In the genomic region with DNA sequence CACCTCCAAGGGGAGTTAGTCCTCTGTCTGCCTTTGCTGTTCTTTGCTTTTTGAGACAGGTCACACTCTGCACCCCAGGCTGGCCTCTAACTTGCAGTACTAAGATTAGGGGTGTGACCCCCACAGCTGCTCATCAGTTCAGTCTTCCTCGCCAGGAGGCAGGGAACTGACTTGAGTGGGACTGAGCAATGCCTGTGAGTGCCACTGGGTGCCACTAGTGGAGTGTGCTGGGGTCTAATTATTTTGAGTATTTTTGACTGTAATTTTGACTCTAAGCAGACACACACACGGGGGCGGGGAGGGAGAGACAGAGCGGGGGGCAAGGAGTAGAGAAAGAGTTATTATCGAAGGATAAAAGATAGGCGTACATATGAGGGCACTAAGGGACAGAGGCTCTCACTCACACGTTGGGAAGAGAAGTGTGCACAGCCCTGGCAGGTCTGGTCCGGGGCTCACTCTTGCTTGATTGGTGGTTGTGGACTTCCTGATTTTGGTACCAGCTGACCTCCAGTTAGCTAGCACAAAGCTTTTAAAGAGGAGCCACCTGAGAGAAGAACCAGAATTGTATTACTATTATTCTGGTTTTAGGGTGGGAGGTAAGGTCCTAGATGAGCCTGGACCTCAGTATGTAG, we compare ENCODE assay signal across 10 mouse cellular contexts. TPM values are rescaled to one million over a fixed set of nuclear protein-coding genes. Genes with fewer than 3 reads are reported as not detected.
DNase-seq lines count a peak whose midpoint lies in the region; ATAC-seq and TF ChIP-seq lines count a peak whose summit lies in the region.
"Had no signal": no experiment of that assay in that cellular context is flagged by ENCODE, and none has a peak within 500 bp of the region (broad histone marks: within the 10 kb centered on the region; RNA-seq: fewer than 3 reads in every experiment).

No protein-coding gene starts in this region.

- H3K4me3 ChIP-seq in heart, postnatal 0 days (ENCODE audit: low read depth, low read length), result no peak overlapping the region
- no peak overlapping the region for H3K4me3 ChIP-seq in heart, embryonic 10.5 days
- H3K4me3 ChIP-seq in ES-Bruce4 (ENCODE audit: low read depth, low read length), result no peak overlapping the region
- H3K4me3 ChIP-seq in forebrain, postnatal 0 days (ENCODE audit: low read depth, low read length), result no peak overlapping the region
- H3K4me3 ChIP-seq: liver, embryonic 15.5 days had no signal

- DNase-seq in heart, postnatal 0 days (ENCODE audit: low spot score), result no peak
- no peak for DNase-seq in heart, embryonic 10.5 days (ENCODE audit: low spot score)
- peak; percentile 59 for DNase-seq in forebrain, postnatal 0 days
- peak; percentile 21 for DNase-seq in left cerebral cortex, postnatal 4 days
- peak; percentile 52 for DNase-seq in testis, postnatal 10 days (ENCODE audit: low spot score)
- DNase-seq in thymus, postnatal 36 days, result no peak
- no peak for DNase-seq in kidney, postnatal 36 days

- H3K9ac ChIP-seq in heart, postnatal 0 days (replicated peaks; ENCODE audit: low read depth, low read length), result no peak overlapping the region
- no peak overlapping the region for H3K9ac ChIP-seq in ES-Bruce4 (ENCODE audit: low read depth, poor library complexity, severe bottlenecking)
- H3K9ac ChIP-seq in forebrain, postnatal 0 days, result no peak overlapping the region
- H3K9ac ChIP-seq: liver, embryonic 15.5 days had no signal

- no peaks in the 10 kb centered on the region for H3K36me3 ChIP-seq in heart, postnatal 0 days (replicated peaks; ENCODE audit: control insufficient read depth, insufficient read depth, low read length)
- no peaks in the 10 kb centered on the region for H3K36me3 ChIP-seq in heart, embryonic 10.5 days
- H3K36me3 ChIP-seq in ES-Bruce4 (ENCODE audit: control insufficient read depth, insufficient read depth, low read length, poor library complexity, severe bottlenecking), result no peaks in the 10 kb centered on the region
- H3K36me3 ChIP-seq in forebrain, postnatal 0 days (ENCODE audit: insufficient read depth), result no peaks in the 10 kb centered on the region
- H3K36me3 ChIP-seq: G1E; liver, embryonic 15.5 days had no signal

- no peaks in the 10 kb centered on the region for H3K27me3 ChIP-seq in heart, postnatal 0 days (ENCODE audit: control insufficient read depth, insufficient read depth, low read length)
- H3K27me3 ChIP-seq in heart, embryonic 10.5 days (ENCODE audit: insufficient read depth, poor library complexity, severe bottlenecking), result no peaks in the 10 kb centered on the region
- H3K27me3 ChIP-seq in ES-Bruce4 (ENCODE audit: control insufficient read depth, insufficient read depth, low read length, poor library complexity, severe bottlenecking), result no peaks in the 10 kb centered on the region
- H3K27me3 ChIP-seq in forebrain, postnatal 0 days (ENCODE audit: insufficient read depth, low read length), result no peaks in the 10 kb centered on the region
- H3K27me3 ChIP-seq: liver, embryonic 15.5 days had no signal

- TF ChIP-seq CTCF in heart, postnatal 0 days (IDR thresholded peaks at IDR 0.05; ENCODE audit: low read depth), result peak; percentile 46
- peak; percentile 39 for TF ChIP-seq CTCF in ES-Bruce4 (IDR thresholded peaks at IDR 0.05; ENCODE audit: low read depth, low read length)
- TF ChIP-seq CTCF in forebrain, postnatal 0 days (IDR thresholded peaks at IDR 0.05; ENCODE audit: low read depth), result peak; percentile 77

- 46% methylated on average over 8 of the region's 8 CpGs for WGBS in heart, postnatal 0 days
- 57% methylated on average over 8 of the region's 8 CpGs for WGBS in heart, embryonic 10.5 days
- WGBS in forebrain, postnatal 0 days, result 52% methylated on average over 8 of the region's 8 CpGs

- no peak for TF ChIP-seq POLR2A in ES-Bruce4 (IDR thresholded peaks at IDR 0.05; ENCODE audit: insufficient read depth, low read length)

- H3K4me1 ChIP-seq in heart, postnatal 0 days (ENCODE audit: control insufficient read depth, insufficient read depth), result no peaks in the 10 kb centered on the region
- peaks cover 4% of the 10 kb centered on the region; the same call in 1 of the 2 replicates for H3K4me1 ChIP-seq in heart, embryonic 10.5 days
- no peaks in the 10 kb centered on the region for H3K4me1 ChIP-seq in ES-Bruce4 (ENCODE audit: control insufficient read depth, insufficient read depth, low read length)
- H3K4me1 ChIP-seq in forebrain, postnatal 0 days (ENCODE audit: insufficient read depth), result 0 out of 2 replicates have a peak, but pooled peaks cover 2% of the 10 kb centered on the region
- H3K4me1 ChIP-seq: liver, embryonic 15.5 days had no signal

- intact Hi-C loops in left cerebral cortex, postnatal 4 days (cut with DNase I), result loop anchor here (10.0 kb wide), 1 partner anchor 667 kb away; no protein-coding TSS in a partner anchor

- TF ChIP-seq EP300 in heart, postnatal 0 days (IDR thresholded peaks at IDR 0.05; ENCODE audit: low read depth), result no peak
- no peak for TF ChIP-seq EP300 in ES-Bruce4 (IDR thresholded peaks at IDR 0.05; ENCODE audit: insufficient read depth, low read depth, low read length)

- no peak overlapping the region for H3K4me2 ChIP-seq in heart, postnatal 0 days (ENCODE audit: low read depth, low read length)
- no peak overlapping the region for H3K4me2 ChIP-seq in forebrain, postnatal 0 days (ENCODE audit: low read depth)
- H3K4me2 ChIP-seq: liver, embryonic 15.5 days had no signal

- H3K27ac ChIP-seq in heart, postnatal 0 days (ENCODE audit: low read depth), result no peak overlapping the region
- H3K27ac ChIP-seq in heart, embryonic 10.5 days, result no peak overlapping the region
- no peak overlapping the region for H3K27ac ChIP-seq in ES-Bruce4 (ENCODE audit: insufficient read depth, low read length)
- no peak overlapping the region for H3K27ac ChIP-seq in forebrain, postnatal 0 days (ENCODE audit: low read depth, low read length)
- H3K27ac ChIP-seq: liver, embryonic 15.5 days had no signal

- peak; percentile 27; the same call in 1 of the 2 replicates for ATAC-seq in heart, postnatal 0 days (ENCODE audit: insufficient read depth, low read depth)
- peak; percentile 83 for ATAC-seq in forebrain, postnatal 0 days

- H3K9me3 ChIP-seq in heart, postnatal 0 days (replicated peaks; ENCODE audit: control insufficient read depth, low read length), result no peaks in the 10 kb centered on the region
- H3K9me3 ChIP-seq in heart, embryonic 10.5 days, result no peaks in the 10 kb centered on the region
- no peaks in the 10 kb centered on the region for H3K9me3 ChIP-seq in ES-Bruce4 (replicated peaks; ENCODE audit: control insufficient read depth, insufficient read depth, low read length, poor library complexity, severe bottlenecking)
- H3K9me3 ChIP-seq in forebrain, postnatal 0 days (ENCODE audit: low read length), result no peaks in the 10 kb centered on the region
- H3K9me3 ChIP-seq: G1E; liver, embryonic 15.5 days had no signal

RNA-seq across cellular contexts. Expression of a gene that starts 46.4 kb away (rescaled TPM):
- 12.9 and 31.0 TPM in 2 replicates for total RNA-seq in heart, postnatal 0 days (2014; rRNA removed; ENCODE audit: low replicate concordance)
- 44.4 and 47.3 TPM in 2 replicates for polyA plus RNA-seq in heart, postnatal 0 days (2015; fragmentation: Nextera tagmentation; extraction: Ambion mirVana)
- polyA plus RNA-seq in heart, embryonic 10.5 days (2016; fragmentation: Nextera tagmentation; extraction: Ambion mirVana), result 63.9 and 107 TPM in 2 replicates
- polyA plus RNA-seq in ES-Bruce4 (2011; ENCODE audit: insufficient read depth, insufficient read length, low read depth, missing spikeins), result 128 and 144 TPM in 2 replicates
- total RNA-seq in forebrain, postnatal 0 days (2014; rRNA removed), result 49.7 and 59.9 TPM in 2 replicates
- polyA plus RNA-seq in forebrain, postnatal 0 days (2015; fragmentation: Nextera tagmentation; extraction: Ambion mirVana), result 144 and 158 TPM in 2 replicates
- total RNA-seq in left cerebral cortex, postnatal 4 days (2021), result 100 to 1,000 TPM; 109 to 114 TPM

Comparison
In these comparisons a context has a peak if more than half of its experiments do, and no peak if none do; other contexts are left out.
1. DNase-seq: peak in forebrain, postnatal 0 days (single experiment), left cerebral cortex, postnatal 4 days (single experiment) and testis, postnatal 10 days (single experiment); none in heart, postnatal 0 days (single experiment), heart, embryonic 10.5 days (single experiment), thymus, postnatal 36 days (0 of 2) and kidney, postnatal 36 days (0 of 2).
2. Peak in every context shown above with its lines, with median percentiles within 50 percentile points of each other: CTCF ChIP-seq.